Mouse (Mus musculus) thymus, postnatal 10 days (tissue): Measurements from ENCODE around the gene Tmem88.
A peak's percentile ranks its signal among the peaks of the same experiment; 100 is the strongest.

ENCODE experiments used
- DNase-seq, 2 experiments: peaks; one replicate each; pipeline ENCODE4 v3.0.0; 2021; ENCODE audit warnings: low spot score in 2 of 2

Gene Tmem88

GRCm38 (mm10) chr11:69398059-69398458 is at the start of gene Tmem88:
Gene Tmem88 (minus strand): TSS chr11:69398234.
- DNase-seq: no peak

GRCm38 (mm10) chr11:69447299-69447698 is 49.3 kb upstream of the Tmem88 start:
- no peak for DNase-seq

GRCm38 (mm10) chr11:69443328-69443727 is 45.3 kb upstream of the Tmem88 start:
- DNase-seq: no peak

GRCm38 (mm10) chr11:69437291-69437690 is 39.3 kb upstream of the Tmem88 start:
- DNase-seq: no peak

GRCm38 (mm10) chr11:69433189-69433588 is 35.2 kb upstream of the Tmem88 start:
- DNase-seq: no peak

- DNase-seq: no peak
Measured at GRCm38 (mm10) chr11:69432640-69432982, 34.6 kb upstream of the Tmem88 start.

GRCm38 (mm10) chr11:69431829-69432639 is 34.0 kb upstream of the Tmem88 start:
- DNase-seq: peak; percentile 62 to 81

- DNase-seq: no peak
Measured at GRCm38 (mm10) chr11:69430631-69431030, 32.6 kb upstream of the Tmem88 start.

GRCm38 (mm10) chr11:69429313-69429712 is 31.3 kb upstream of the Tmem88 start:
- no peak for DNase-seq

GRCm38 (mm10) chr11:69428751-69429150 is 30.7 kb upstream of the Tmem88 start:
- DNase-seq: no peak

GRCm38 (mm10) chr11:69426246-69426645 is 28.2 kb upstream of the Tmem88 start:
- no peak for DNase-seq

GRCm38 (mm10) chr11:69423885-69424284 is 25.9 kb upstream of the Tmem88 start:
- no peak for DNase-seq

GRCm38 (mm10) chr11:69422842-69423241 is 24.8 kb upstream of the Tmem88 start:
- no peak for DNase-seq

GRCm38 (mm10) chr11:69421131-69421977 is 23.3 kb upstream of the Tmem88 start:
- DNase-seq: no peak

- DNase-seq: no peak
Measured at GRCm38 (mm10) chr11:69420554-69421000, 22.5 kb upstream of the Tmem88 start.

GRCm38 (mm10) chr11:69419813-69420553 is 21.9 kb upstream of the Tmem88 start:
- peak in 1 of 2 experiments; percentile 62 for DNase-seq

- DNase-seq: peak in 1 of 2 experiments; percentile 45
Measured at GRCm38 (mm10) chr11:69419443-69419812, 21.4 kb upstream of the Tmem88 start.

GRCm38 (mm10) chr11:69418481-69419442 is 20.7 kb upstream of the Tmem88 start:
- DNase-seq: peak; percentile 84 to 87

GRCm38 (mm10) chr11:69417449-69418384 is 19.7 kb upstream of the Tmem88 start:
- peak; percentile 60 to 66 for DNase-seq
